Mouse (Mus musculus): Measurements from ENCODE around the gene Gm3629.
A peak's percentile ranks its signal among the peaks of the same experiment; 100 is the strongest.
"Not testable (repeated sequence)": the region's sequence is repeated elsewhere in the genome, so short reads cannot be mapped to it uniquely, and the experiment has no call there.

Gene Gm3629

GRCm38 (mm10) chr14:6590513-6590912, at the start of gene Gm3629:
Gene Gm3629 (minus strand): TSS chr14:6590613.
- DNase-seq = not testable (repeated sequence)

- not testable (repeated sequence) for DNase-seq
These were observed 31.9 kb upstream of the Gm3629 start, which contains the start of gene Gm3460 for GRCm38 (mm10) chr14:6622318-6622717. Gene Gm3460 (minus strand): TSS chr14:6622418.

GRCm38 (mm10) chr14:6606436-6606835, 16.0 kb upstream of the Gm3629 start:
- not testable (repeated sequence) for DNase-seq

GRCm38 (mm10) chr14:6605004-6605403, 14.6 kb upstream of the Gm3629 start:
- peak; percentile 2 for DNase-seq

GRCm38 (mm10) chr14:6604551-6604950, 14.1 kb upstream of the Gm3629 start:
- DNase-seq = not testable (repeated sequence)

- not testable (repeated sequence) for DNase-seq
These were observed 53.2 kb downstream of the Gm3629 start, which contains the start of gene Gm8356 for GRCm38 (mm10) chr14:6537190-6537589. Gene Gm8356 (minus strand): TSS chr14:6537290.

All from right cerebral cortex, adult 18-20 months (tissue).